Mouse (Mus musculus) heart, postnatal 0 days (tissue): Measurements from ENCODE around the gene Asb3.

Experiments used
- CTCF ChIP-seq: IDR thresholded peaks from 2 replicates; pipeline ENCODE4 v1.5.1; 2016; ENCODE audit warnings: antibody characterized with exemption, control low read depth, low read depth
- EP300 ChIP-seq: IDR thresholded peaks from 2 replicates; pipeline ENCODE4 v1.6.1; 2016; ENCODE audit warnings: antibody characterized with exemption, low read depth

GRCm38 (mm10) chr11:31089973-31090372 is 204.8 kb downstream of the Asb3 start:
- TF ChIP-seq CTCF: no peak
- no peak for TF ChIP-seq EP300
